Mouse (Mus musculus): ENCODE measurements at regions not wholly inside any gene's neighbourhood (a gene's known extent, or its start where the extent isn't known, plus 50 kb on each side); places are given as distances from the start of the nearest gene placed in this dataset.

- Histone ChIP-seq H3K79me2 (ENCODE audit: control insufficient read depth, insufficient read depth, low read length, poor library complexity) (no peaks in the 10 kb centered on the region), H3K9me3 (replicated peaks; ENCODE audit: insufficient read depth, low read length) (no peaks in the 10 kb centered on the region), H3K27ac (ENCODE audit: control insufficient read depth, low read depth, low read length) (no peak overlapping the region), H3K36me3 (ENCODE audit: control insufficient read depth in 1 of 2, insufficient read depth in 2 of 2, low read length in 2 of 2) (no peaks in the 10 kb centered on the region), H3K9ac (ENCODE audit: control insufficient read depth, low read depth, low read length, poor library complexity, severe bottlenecking) (no peak overlapping the region), H3K27me3 (ENCODE audit: control insufficient read depth in 1 of 2, insufficient read depth in 2 of 2, low read length in 2 of 2) (no peaks in the 10 kb centered on the region), H3K4me3 (ENCODE audit: control insufficient read depth in 1 of 2, insufficient read depth in 1 of 2, low read depth in 2 of 2, low read length in 2 of 2) (no peak overlapping the region), H3K4me1 (ENCODE audit: control insufficient read depth in 1 of 2, insufficient read depth in 2 of 2, low read length in 2 of 2) (no peaks in the 10 kb centered on the region)
- TF ChIP-seq SMC3 (IDR thresholded peaks at IDR 0.05; ENCODE audit: low read depth, low read length) (no peak), ZKSCAN1 (IDR thresholded peaks at IDR 0.05; ENCODE audit: low read depth, low read length) (no peak), ZNF384 (IDR thresholded peaks at IDR 0.05; ENCODE audit: low read depth, low read length) (no peak), MXI1 (IDR thresholded peaks at IDR 0.05; ENCODE audit: low read depth, low read length) (no peak), POLR2A (IDR thresholded peaks at IDR 0.05; ENCODE audit: control insufficient read depth in 1 of 2, insufficient read depth in 1 of 2, low read depth in 1 of 2, low read length in 2 of 2, poor library complexity in 1 of 2) (no peak), MAFK (IDR thresholded peaks at IDR 0.05; ENCODE audit: borderline replicate concordance, low read depth, low read length) (no peak), CHD1 (IDR thresholded peaks at IDR 0.05; ENCODE audit: low read depth, low read length) (no peak), UBTF (IDR thresholded peaks at IDR 0.05; ENCODE audit: borderline replicate concordance, insufficient read depth, low read depth, low read length) (no peak), NRF1 (IDR thresholded peaks at IDR 0.05; ENCODE audit: insufficient read depth, low read depth, low read length, poor library complexity, severe bottlenecking) (no peak), GABPA (IDR thresholded peaks at IDR 0.05; ENCODE audit: low read depth, low read length) (no peak), E2F4 (IDR thresholded peaks at IDR 0.05; ENCODE audit: borderline replicate concordance, low read depth, low read length) (no peak), RCOR1 (IDR thresholded peaks at IDR 0.05; ENCODE audit: low read depth, low read length) (no peak), MYC (IDR thresholded peaks at IDR 0.05; ENCODE audit: low read depth, low read length) (no peak), ETS1 (IDR thresholded peaks at IDR 0.05; ENCODE audit: low read depth, low read length) (no peak), TBP (IDR thresholded peaks at IDR 0.05; ENCODE audit: low read depth, low read length) (no peak), USF1 (IDR thresholded peaks at IDR 0.05; ENCODE audit: low read depth, low read length) (no peak), POLR2AphosphoS5 (IDR thresholded peaks at IDR 0.05; ENCODE audit: borderline replicate concordance, low read depth, low read length) (no peak), SIN3A (IDR thresholded peaks at IDR 0.05; ENCODE audit: low read length) (no peak), MYB (IDR thresholded peaks at IDR 0.05; ENCODE audit: low read depth, low read length) (no peak), NELFE (IDR thresholded peaks at IDR 0.05; ENCODE audit: low read depth, low read length) (no peak)
- no peak for DNase-seq (ENCODE audit: low read depth, low spot score)
Measured at GRCm38 (mm10) chr8:77949640-77950039, 225.4 kb upstream of the Ednra start.

- no peak for DNase-seq (ENCODE audit: low read depth, low spot score)
- Histone ChIP-seq H3K9ac (ENCODE audit: control insufficient read depth, low read depth, low read length, poor library complexity, severe bottlenecking) (no peak overlapping the region), H3K79me2 (ENCODE audit: control insufficient read depth, insufficient read depth, low read length, poor library complexity) (no peaks in the 10 kb centered on the region), H3K4me3 (ENCODE audit: control insufficient read depth in 1 of 2, insufficient read depth in 1 of 2, low read depth in 2 of 2, low read length in 2 of 2) (no peak overlapping the region), H3K36me3 (ENCODE audit: control insufficient read depth in 1 of 2, insufficient read depth in 2 of 2, low read length in 2 of 2) (no peaks in the 10 kb centered on the region), H3K27ac (ENCODE audit: control insufficient read depth, low read depth, low read length) (no peak overlapping the region), H3K9me3 (replicated peaks; ENCODE audit: insufficient read depth, low read length) (no peaks in the 10 kb centered on the region), H3K27me3 (ENCODE audit: control insufficient read depth in 1 of 2, insufficient read depth in 2 of 2, low read length in 2 of 2) (no peaks in the 10 kb centered on the region), H3K4me1 (ENCODE audit: control insufficient read depth in 1 of 2, insufficient read depth in 2 of 2, low read length in 2 of 2) (no peaks in the 10 kb centered on the region)
- no peak for TF ChIP-seq ZNF384 (IDR thresholded peaks at IDR 0.05; ENCODE audit: low read depth, low read length)
- TF ChIP-seq MYC (IDR thresholded peaks at IDR 0.05; ENCODE audit: low read depth, low read length): no peak
- TF ChIP-seq NELFE (IDR thresholded peaks at IDR 0.05; ENCODE audit: low read depth, low read length): no peak
- no peak for TF ChIP-seq GABPA (IDR thresholded peaks at IDR 0.05; ENCODE audit: low read depth, low read length)
- no peak for TF ChIP-seq RAD21 (IDR thresholded peaks at IDR 0.05; ENCODE audit: low read depth, low read length)
- TF ChIP-seq CHD2 (IDR thresholded peaks at IDR 0.05; ENCODE audit: low read length): no peak
- TF ChIP-seq CTCF (IDR thresholded peaks at IDR 0.05 in 2 of 3, conservative IDR thresholded peaks at IDR 0.05 in 1 of 3; ENCODE audit: control insufficient read depth in 1 of 3, insufficient read depth in 1 of 3, low read depth in 2 of 3, low read length in 3 of 3, poor library complexity in 1 of 3, severe bottlenecking in 1 of 3): no peak
- no peak for TF ChIP-seq MXI1 (IDR thresholded peaks at IDR 0.05; ENCODE audit: low read depth, low read length)
- no peak for TF ChIP-seq SMC3 (IDR thresholded peaks at IDR 0.05; ENCODE audit: low read depth, low read length)
- TF ChIP-seq EP300 (IDR thresholded peaks at IDR 0.05; ENCODE audit: low read depth in 1 of 2, low read length in 2 of 2): no peak
- TF ChIP-seq ZKSCAN1 (IDR thresholded peaks at IDR 0.05; ENCODE audit: low read depth, low read length): no peak
- no peak for TF ChIP-seq CHD1 (IDR thresholded peaks at IDR 0.05; ENCODE audit: low read depth, low read length)
- TF ChIP-seq USF2 (IDR thresholded peaks at IDR 0.05; ENCODE audit: borderline replicate concordance in 1 of 2, insufficient read depth in 1 of 2, low read depth in 1 of 2, low read length in 2 of 2): no peak
- TF ChIP-seq E2F4 (IDR thresholded peaks at IDR 0.05; ENCODE audit: borderline replicate concordance, low read depth, low read length): no peak
- no peak for TF ChIP-seq POLR2AphosphoS2 (IDR thresholded peaks at IDR 0.05; ENCODE audit: low read length)
- no peak for TF ChIP-seq ELF1 (IDR thresholded peaks at IDR 0.05; ENCODE audit: low read depth, low read length)
- TF ChIP-seq TBP (IDR thresholded peaks at IDR 0.05; ENCODE audit: low read depth, low read length): no peak
Measured at GRCm38 (mm10) chr8:77958814-77959372, 234.6 kb upstream of the Ednra start.
